Mouse (Mus musculus) MN1 (cell line): ENCODE measurements around the gene Pxmp2.

Experiments
- DNase-seq: peaks from one replicate; pipeline ENCODE4 v3.0.0-alpha.2; 2016; ENCODE audit warnings: low spot score

The Pxmp2 gene

DNA sequence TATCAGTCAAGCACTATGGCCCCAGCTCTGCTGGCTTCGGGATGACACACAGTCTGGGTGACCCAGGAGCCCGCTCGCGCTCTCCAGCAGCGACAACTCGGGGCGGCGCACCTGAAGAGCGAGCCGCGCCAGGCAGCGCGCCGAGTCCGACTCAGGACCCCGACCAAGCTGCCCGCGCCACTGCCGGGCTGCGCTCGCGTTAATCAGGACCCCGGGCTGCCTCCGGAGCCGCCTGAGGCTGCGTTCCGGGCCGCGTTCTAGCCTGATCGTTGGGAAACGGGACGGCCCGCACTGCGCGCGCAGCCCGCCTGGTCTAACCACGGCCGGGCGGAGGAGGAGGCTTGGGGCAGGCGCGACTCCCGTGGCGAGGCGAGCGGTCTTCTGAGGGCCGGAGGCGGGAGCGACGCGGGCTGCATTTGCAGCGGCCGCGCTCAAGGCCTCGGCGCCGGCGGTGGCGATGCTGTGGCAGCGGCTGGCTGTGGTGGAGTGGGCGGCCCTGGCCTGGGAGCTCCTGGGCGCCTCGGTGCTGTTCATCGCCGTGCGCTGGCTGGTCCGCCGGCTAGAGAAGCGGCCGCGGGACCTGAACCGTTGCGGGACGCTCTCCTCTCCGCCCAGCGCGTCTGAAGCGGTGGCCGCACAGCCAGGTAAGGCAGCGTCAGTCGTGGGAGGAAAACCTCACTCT, 55.1 kb downstream of the Pxmp2 start, which contains the start of gene Ankle2:
Gene Ankle2 (plus strand): TSS at position 225 of the 682 bp plus-strand sequence.
- peak; percentile 95 for DNase-seq

GRCm38 (mm10) chr5:110230401-110230779, 55.6 kb downstream of the Pxmp2 start:
- no peak for DNase-seq

DNA sequence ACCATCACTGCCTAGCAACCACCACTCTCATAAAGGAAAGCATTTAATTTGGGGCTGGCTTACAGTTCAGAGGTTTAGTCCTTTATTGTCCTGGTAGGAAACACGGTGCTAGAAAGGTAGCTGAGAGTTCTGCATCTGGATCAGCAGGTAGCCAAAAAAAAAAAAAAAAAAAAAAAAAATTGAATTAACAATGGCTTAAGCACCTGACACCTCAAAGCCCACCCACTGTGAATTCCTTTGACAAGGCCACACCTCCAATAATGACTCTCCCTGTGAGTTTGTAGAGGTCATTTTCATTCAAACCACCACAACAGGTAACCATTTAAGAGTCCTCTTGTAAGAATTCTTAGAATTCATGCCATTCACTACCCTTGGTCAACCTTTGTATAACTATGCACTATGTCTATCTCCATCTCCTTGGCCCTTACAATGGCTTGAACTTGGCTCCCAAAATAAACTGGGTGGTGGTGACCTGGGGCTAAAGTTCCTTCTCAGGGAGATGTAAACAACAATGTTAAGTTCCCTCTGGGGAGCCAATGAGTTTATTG, 58.6 kb downstream of the Pxmp2 start:
- DNase-seq, result no peak

GRCm38 (mm10) chr5:110225056-110225455, 60.9 kb downstream of the Pxmp2 start:
- no peak for DNase-seq
